Mouse (Mus musculus): Measurements from ENCODE around the gene Abcc8. TPM values are rescaled to one million over a fixed set of nuclear protein-coding genes. Genes with fewer than 3 reads are reported as not detected.

The Abcc8 gene
- total RNA-seq, 4 experiments from 2014 or later = 39.5 to 54.6 (median 45.7) TPM

DNA sequence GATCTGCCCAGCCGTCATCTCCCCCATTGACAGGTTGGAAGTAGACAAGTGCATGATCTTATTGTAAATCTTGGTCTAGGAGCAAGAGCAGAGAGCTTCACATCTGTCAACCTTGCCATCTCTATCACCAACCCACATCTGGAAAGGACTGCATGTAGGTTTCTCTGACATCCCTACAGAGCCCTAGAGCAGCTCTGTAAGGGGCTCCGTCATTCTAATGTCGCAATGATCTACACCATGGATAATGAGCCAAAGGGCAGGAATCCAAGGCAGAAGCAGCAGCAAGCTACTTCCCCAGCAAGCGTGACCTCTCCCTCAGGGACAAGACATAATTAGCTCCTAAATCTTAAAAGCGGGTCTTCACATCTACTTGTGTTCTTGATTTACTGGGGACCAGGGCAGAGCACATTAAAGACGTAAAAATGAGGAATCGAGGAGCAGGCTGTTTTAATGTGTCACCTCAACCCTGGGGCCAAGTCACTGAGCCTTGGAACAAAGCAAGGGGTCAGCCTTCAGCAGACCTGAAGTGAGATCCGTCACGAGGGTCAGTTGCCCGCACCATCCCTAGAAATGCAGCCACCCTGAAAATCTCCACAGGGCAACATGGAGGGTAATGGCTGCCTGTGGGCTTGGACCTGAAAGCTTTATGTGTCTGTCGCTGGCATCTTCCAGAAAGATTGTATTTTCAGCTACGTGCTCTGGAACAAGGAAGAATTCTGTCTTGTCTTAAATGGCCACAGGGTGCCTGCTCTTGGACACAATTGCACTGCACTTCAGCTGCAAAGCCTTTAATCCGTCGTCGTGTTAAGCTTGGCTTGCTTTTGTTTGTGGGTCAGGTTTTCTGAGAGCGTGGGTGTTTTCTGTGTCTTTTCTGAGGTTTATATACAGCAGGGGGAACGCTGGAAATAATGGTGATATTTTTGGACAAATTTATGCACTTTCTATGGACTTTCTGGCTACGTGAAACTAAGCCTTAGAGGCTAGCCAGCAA is 25.0 kb downstream of the Abcc8 start:
- no peak for DNase-seq (ENCODE audit: low spot score)

DNA sequence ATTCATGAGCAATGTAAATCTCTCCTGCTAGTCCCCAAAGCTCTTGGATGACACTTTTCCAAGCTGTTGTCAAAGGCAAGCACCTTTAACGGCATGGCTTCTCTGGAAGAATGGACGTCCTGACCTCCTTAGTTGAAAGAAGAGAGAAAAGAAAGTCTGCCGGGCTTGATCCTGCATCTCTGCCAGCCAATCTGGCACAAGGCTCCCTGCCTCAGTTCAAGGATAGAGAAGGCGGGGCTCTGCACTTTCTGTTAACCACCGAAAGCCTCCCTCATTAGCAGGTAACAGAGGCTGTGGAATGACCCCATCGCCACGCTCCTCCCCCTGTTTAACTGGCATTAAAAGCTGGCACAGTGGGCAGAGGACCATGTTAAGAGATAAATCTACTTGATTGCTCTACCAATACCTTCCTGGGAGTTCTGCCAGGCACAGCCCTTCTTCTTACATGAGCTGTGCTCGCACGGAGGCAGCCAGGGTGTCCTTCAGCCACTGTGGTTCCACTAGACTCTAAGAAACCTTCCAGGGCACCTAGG is 26.9 kb downstream of the Abcc8 start:
- no peak for DNase-seq (ENCODE audit: low spot score)

DNA sequence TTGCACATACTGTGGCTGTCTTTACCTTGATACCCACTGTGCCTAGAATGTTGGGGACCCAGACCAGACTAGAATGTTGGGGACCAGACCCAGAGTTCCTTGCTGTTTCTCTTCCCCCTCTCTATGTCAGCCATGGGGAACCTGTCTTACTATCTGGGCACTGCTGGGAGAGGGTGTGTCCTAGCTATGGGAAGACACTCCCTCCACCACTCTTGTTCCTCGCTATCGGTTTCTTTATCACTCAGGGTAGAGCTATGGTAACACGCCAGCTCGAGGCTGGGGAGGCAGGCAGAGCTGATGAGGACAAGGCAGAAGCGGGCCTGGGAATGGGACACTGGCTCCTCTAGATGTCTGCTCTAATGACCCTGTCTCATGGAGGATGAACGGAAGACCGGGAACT is 32.4 kb downstream of the Abcc8 start:
- DNase-seq (ENCODE audit: low spot score) = no peak

DNA sequence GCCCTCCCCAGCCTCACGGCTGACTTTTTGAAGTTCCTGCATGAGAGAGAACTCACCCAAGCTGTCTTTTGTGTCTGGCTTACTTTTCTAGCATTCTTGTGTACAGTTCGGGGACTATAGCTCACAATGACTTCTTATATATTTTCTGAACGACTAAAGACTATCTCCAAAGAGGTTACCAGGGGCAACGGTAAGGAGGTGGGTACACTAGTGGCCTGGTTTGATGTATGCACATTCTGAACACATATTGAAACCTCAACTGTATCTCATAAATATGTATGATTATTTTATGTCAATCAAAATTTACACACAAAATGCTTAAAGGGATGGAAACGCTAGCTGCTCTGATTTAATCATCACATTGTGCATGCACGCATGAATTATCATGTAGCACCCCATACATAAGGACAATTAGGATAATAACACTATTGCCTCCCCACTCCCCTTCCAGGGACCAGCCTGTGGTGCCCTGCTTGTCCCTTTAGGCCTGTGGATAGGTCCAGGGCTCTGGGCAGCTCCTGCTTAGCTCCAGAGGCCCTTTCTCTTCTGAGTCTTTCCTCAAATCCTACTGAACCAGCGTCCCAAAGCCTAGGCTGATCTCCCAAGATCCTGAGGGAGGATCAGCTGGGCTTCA is 33.0 kb downstream of the Abcc8 start:
- no peak for DNase-seq (ENCODE audit: low spot score)

DNA sequence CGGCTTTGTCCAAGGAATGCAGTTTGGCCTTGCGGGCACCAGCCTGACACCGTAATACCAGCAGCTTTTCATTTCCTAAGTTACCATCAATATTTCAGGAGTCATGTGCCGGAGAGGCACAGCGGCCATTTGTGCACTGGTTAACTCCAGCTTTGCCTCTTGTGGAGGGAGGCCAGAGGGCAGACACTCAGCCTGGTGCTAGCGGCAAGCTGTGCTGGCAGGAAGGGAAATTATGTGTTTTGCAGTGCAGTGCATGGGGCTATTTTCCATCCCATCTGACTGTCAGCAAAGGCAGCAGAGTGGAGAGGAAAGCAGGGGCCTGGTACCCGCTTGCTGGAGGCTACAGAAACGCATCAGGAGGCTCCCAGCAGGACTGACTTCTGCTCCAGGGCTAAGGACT is 35.8 kb downstream of the Abcc8 start:
- DNase-seq (ENCODE audit: low spot score) = no peak

DNA sequence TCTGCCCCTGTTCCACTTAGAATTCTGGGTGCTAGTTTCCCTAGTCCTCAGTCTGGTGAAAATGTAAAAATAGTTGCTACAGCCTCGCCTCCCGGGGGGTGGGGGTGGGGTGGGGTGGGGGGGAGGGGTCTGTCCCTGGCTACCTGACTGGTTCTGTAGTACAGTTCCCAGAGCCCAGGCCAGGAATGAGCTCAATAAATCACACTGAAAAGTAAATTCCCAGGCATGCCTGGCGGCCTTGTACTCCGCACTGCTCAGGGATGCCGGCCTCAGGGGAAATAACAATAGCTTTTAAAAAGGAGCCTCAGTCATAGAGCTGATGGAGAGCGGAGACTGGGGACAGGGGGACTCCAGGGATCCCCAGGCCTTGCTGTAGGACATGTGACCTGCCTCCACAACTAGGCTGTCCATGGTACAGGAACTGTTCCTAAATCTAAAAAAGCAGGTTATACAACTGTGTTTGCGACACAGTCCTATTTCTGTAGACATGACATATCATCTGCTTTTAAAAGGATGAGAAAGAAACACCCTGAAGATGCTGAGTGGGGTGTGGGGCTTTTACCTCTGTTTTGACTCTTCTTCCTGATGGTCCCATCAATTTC is 41.4 kb downstream of the Abcc8 start:
- no peak for DNase-seq (ENCODE audit: low spot score)

DNA sequence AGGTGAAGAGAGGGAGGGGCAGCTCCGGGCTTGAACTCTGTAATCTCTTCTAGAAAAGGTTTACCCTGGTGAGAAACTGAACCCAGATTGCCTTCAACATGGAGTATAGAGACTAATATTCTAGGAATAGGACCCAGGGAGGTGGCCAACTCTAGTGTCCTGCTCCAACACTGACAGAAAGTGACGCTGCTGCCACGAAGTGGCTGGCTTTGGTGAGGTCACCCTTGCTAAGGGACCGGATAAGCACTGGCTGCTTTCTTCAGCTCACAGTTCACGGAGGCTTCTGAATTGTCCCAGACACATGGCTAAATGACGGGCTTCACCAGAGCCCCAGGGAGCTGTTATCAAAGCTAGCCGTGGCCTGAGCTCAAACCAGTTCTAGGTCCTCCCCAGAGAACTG is 46.0 kb downstream of the Abcc8 start:
- no peak for DNase-seq (ENCODE audit: low spot score)

DNA sequence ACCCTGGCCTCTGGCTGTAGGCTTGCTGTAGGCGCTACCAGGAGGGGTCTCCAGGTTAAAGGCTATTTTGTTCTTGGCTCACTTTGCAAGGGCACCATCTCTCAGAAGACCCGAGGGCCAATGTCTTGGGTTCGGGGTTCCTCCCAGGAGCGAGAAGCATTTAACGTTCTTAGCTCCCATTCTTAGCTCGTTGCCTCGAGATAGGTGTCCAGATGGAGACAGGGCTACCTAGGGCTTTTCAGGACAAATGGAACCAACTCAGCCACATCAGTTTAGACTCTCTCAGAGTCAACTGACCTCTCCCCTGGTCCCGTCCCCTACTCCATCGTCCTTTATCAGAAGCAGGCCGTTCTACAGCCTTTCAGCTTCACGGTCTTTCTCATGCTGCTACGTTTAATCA is 47.6 kb downstream of the Abcc8 start:
- no peak for DNase-seq (ENCODE audit: low spot score)

DNA sequence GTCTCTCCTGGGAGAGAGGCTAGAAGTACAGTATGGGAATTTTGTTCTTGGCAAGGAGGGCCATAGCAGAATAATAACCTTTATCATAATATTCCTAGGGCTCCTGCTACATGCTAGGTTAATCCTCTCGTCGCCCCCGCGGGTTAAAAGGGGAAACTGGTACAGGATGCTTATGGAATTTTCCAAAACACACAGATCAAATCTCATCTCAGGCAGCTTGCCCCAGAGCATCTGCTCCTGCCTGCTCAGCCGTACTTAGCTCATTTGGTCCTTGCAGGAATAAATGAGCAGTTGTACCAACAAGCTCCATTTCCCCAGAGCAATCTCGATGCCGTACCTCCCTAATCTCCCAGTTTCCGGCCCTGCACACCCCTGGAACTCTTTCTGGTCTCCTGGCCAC is 48.0 kb downstream of the Abcc8 start:
- no peak for DNase-seq (ENCODE audit: low spot score)

DNA sequence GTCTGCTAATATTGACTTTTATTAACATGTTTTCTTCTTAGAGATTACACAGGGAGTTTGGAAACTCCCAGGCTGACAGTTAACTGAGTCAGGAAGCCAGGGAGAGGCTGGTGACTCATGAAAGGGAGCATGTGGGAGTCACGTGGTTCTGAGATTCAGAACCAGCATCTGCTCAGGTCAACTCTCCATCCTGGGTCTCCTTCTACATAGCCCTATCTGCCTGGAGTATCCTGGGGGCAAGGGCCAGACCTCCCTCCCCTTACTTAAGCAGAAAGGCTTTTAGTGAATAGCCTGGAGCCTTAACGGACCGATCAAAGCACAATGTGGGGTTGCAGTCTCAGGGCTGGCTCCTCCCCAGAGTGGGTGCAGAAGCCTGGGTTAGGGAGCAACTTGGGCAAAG is 48.6 kb downstream of the Abcc8 start:
- no peak for DNase-seq (ENCODE audit: low spot score)

DNA sequence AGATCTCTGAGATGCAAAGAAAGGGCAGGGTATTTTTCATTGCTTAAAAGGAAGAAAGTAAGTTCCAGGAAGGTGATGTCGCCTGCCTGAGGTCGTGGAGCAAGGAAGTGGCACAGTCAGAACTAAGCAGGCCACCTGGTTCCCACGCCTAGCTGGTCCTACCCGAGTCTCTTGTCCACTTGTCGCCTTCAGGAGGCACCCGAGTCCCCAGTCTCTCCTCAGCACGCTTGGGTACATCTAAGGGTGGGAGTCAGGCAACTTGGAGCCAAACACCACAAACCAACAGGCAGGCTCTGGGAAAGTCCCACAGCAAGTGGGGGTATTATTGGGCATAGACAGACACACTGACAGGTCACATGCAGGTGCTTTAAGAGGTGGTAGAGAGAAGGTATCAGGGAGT is 49.1 kb downstream of the Abcc8 start:
- no peak for DNase-seq (ENCODE audit: low spot score)

DNA sequence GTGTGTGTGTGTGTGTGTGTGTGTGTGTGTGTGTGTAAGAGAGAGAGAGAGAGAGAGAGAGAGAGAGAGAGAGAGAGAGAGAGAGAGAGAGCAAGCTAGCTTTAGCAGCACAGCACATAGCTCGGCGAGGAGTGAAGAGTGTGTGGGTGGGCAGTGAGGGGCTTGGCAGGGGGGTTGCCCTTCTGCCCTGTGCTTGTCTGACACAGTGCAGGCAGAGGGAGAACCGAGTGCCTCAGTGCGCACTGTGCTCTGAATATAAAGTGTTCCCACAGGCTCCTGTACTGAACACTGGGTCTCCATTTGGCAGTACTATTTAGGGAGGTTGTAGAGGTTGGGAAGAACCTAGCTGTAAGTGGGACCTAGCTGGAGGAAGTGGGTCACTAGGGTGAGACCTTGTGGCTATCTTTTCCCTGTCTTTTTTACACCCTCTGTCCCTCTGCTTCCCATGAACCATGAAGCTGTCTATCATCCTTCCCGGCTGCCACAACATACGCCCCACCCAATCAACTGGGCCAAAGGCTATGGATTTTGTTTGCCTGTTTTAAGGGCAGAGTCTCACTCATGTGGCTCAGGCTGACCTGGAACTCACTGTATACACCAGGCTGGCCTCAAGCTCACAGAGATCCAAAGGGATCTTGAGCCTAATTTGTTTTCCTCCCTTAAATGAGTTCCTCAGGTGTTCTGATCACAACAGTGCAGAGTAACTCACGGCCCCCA is 50.2 kb downstream of the Abcc8 start:
- DNase-seq (ENCODE audit: low spot score) = no peak

DNA sequence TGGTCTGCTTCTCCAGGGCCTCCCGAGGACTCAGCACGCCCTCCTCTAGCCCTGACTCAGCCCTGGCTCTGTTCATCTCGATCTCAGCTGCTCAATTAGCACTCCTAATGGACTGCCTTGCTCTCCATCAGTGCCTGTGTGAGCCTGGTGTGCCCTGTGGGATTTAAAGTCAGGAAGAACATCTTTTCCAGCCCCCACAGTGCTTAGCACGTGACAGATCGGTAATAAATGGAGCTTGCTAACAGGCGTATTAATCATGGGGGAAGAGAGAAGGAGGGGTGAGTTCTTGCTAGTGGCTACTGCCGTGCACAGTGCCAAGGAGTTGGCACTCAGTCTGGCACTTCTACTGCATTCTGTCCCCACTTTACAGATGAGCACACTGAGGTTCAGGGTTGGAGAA is 51.6 kb downstream of the Abcc8 start:
- no peak for DNase-seq (ENCODE audit: low spot score)

DNA sequence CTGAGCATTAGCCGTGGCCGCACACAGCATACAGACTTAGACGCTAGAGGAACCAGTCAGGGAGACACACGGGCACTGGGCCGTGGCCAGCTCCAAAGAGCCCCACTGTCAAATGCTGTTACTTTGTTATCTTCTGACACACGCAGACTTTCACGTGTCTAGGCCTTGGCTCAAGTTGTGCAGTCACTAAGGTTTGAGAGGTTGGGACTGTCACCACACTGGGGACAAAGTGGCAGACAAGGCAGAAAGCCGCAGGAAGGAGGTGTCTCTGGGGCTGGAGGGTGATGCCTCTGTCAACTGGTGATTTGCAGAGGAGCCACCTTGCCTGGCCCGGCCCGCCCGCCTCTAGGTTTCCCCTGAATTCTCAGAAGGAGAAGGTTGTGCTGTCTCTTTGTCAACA is 54.5 kb downstream of the Abcc8 start:
- no peak for DNase-seq (ENCODE audit: low spot score)

DNA sequence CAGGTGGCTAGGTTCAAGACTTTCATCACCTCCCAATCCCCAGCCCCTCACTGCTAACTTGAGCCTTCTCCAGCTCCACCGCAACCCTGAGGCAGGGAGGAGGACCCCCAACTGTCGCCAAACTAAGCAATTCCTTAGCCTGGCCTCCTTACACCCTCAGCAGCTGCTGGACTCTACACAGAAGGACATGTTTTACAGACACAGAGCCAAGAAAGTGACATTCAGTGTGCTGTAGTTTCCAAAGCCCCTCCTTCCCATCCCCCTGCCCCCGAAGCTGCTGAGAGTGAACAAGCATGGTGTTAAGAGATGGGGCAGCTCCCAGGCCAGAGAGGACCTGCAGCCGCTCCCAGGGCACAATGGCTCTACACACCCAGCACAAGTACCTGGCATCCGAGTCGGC is 55.4 kb downstream of the Abcc8 start:
- no peak for DNase-seq (ENCODE audit: low spot score)

DNA sequence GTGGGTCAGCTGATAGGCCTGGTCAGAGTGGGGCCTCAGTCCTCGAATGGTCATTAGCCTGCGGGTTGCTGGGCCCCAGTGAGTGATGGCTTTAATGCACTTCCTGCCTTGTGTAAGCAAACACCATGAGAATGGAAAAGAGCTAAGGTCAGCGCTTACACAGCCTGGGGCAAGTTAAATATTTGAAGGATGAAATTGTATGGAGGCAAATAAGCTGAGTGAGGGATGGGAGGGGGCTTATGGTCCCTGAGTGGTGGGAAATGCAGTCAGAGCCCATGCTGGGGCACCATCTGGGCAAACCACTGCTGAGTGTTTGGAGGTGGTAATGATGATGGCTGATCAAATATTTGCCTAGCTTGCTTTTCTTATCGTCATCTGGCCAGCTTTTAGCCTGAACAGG is 56.9 kb downstream of the Abcc8 start:
- no peak for DNase-seq (ENCODE audit: low spot score)

DNA sequence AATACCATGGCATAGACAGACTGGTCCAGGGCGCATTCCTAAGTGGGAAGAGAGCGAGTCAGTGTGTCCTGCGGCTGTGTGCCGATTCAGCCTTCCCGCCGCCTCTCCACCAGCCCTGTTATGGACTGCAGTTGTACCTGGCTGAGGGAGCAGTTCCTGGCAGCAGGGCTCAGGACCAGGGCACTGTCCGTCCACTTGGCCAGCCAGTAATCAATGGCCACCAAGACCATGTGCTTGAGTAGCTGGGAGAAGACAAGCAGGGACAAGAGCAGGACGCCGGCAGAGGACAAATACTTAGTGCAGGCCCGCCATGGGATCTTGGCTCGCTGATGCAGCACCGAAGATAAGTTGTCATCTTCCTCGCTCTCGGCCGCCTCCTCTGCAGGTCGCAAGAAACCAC is 62.8 kb downstream of the Abcc8 start:
- peak; percentile 13 for DNase-seq (ENCODE audit: low spot score)

DNA sequence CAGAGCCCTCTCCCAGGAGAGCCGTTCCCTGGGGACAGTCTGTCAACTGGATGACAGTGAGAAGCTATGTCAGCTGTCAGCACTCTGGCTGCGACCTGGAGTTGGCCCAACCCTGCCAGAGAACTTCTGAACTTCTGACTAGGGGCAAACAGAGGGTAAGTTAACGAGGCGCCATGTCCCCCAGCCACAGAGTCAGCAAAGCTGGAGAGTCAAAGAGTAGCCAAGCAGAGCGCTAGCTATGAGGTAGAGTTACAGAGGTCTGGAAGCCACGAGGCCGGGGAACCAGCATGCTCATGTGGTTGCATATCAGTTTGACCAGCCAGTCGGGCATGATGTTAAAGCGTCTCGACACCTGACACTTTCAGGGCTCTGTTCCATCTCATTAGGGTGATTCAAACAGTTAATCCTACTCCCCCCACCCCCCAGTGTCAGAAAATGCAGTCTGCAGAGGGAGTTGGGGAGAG is 63.7 kb downstream of the Abcc8 start:
- peak; percentile 58 for DNase-seq (ENCODE audit: low spot score)

DNA sequence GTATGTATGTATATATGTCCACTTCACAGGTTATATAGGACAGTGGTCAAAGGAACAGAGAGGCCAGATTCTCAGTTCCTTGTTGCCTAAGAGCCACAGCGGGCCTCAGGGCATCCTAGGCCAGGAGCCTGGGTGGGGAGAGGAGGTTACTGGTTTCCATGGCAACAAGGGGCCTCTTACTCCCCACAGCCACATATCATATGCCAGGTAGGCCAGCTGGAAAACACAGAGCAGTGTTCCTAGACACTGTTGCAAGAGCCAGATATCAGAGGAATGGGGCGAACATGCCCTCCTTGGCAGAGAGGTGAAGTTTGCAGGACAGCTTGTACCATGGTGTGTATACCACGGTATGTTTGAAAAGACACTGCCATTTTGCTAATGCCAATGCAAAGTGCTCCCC is 66.4 kb downstream of the Abcc8 start:
- peak; percentile 16 for DNase-seq (ENCODE audit: low spot score)

DNA sequence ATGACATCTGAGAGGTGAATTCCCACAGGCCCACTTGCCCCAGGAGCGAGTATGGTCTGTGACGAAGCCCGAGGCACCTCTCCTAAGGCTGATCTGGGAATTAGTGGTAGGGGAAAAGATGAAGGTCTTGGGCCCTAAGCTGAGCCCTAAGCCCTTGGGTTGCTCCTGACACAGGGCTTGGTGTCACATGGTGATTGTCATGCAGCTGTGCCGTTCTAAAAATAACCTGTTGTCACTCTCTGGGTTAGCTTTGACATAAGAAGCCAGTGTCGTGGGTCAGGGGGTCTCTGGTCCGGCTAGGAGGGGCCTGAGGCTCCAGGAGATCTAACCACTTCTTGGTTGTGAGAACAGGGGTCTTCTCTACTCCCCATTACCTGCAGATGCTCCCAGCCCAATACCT is 67.9 kb downstream of the Abcc8 start:
- DNase-seq (ENCODE audit: low spot score) = peak; percentile 38

DNA sequence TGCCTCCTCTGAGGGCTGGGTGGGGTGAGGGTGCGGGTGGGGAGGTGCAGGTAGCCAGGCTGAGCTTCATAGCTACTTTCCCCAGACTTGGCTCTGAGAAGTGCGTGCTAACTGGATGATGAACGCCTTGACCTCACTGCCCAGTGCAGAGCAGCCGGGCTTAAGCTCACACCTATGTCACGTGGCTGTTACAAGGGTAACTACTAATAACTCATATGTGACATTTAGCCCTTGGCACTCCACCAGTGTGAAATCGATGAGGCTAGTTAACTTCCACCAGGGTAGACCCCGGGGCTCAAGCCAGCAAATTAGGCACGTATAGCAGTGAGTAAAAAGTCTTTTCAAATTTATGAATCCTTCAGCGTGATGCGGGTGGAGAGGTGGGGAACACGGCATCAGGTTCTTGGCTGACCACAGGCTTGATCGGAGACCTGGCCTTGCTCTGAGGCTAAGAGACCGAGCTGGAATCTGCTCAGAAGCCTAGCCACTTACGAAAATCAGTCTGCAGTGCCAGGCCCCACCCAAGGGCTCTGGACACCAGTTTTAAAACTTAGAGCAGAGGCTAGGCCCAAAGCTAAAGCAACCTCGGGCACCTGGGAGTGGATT is 68.5 kb downstream of the Abcc8 start:
- DNase-seq (ENCODE audit: low spot score) = peak; percentile 7

All from heart, adult 8-10 months (tissue).